Mouse (Mus musculus) fibroblast of lung, adult 2 months (primary cell): ENCODE results near the gene Cfap69.
A peak's percentile ranks its signal among the peaks of the same experiment; 100 is the strongest.

Experiments
- DNase-seq: peaks from one replicate; pipeline ENCODE4 v3.0.0-alpha.2; 2011; ENCODE audit warnings: low read depth

Gene Cfap69

DNA sequence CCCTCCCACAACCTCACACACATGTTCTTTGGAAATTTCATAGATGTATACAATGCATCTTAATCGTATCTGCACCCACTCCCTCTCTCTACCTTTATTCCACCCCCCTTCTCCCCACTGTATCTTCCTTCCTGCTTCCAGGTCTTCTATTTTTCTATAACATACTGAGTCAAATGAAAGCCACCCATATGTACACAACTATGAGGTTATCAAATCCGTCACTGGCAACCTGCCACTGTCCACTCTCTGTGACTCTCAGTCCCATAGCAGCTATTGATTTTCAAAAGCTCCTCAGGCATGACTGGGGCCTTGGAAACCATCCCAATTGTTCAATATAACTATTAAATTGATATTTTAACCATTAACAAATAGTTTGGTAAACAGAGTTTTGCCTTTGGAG is 6.1 kb downstream of the Cfap69 start:
- no peak for DNase-seq

DNA sequence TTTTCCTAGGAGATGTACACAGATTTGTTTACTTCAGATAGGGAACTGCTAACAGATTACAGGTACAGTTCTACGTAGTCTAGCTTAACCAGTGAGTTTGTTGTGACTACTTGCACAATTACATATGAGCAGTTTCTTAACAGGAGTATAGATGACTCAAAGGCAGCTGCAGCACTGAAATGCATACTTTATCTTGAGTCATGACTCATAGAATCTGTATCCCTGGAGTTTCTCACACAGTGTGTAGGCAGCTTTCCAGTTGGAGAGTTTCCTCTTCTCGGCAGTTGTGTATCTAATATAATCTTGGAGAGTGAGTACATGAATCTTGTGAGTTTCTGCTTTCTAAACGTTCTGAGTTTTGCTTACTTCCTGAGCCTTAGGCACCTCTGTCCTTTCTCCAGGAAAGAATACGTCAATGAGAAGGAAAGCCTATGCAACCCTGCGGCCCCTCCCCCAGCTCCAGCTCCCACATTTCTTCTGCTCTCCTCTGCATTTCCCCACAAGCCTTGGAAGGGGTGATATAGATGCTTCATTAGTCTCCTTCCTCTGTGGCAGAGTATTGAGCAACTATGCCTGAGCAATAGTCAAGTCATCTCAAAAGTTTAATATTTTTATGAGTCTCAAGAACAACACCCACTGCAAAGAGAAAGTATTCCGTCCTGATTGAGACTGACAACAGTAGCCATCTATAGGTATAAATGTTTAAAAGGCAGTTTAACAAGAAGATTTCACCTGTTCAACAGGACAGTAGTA is 15.0 kb downstream of the Cfap69 start:
- peak; percentile 73 for DNase-seq

DNA sequence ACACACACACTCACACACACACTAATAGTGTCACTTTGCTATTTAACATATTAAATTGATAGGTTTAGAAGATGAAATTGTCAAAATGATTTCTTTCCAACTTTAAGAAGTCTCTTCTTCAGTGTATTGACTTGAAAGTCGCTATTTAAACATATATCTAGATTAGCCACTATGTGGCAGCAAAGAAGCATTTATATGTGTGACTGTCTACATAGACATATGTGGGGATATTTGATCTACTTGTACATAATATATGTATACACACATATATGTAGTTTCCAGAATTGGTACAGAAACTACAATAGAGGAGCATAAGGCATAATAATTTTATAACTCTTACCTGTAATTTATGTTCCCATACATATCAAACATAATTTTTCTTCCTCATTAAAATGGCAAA is 17.9 kb downstream of the Cfap69 start:
- no peak for DNase-seq

- DNase-seq: no peak
Measured at GRCm38 (mm10) chr5:5638496-5638895, 25.5 kb downstream of the Cfap69 start.

DNA sequence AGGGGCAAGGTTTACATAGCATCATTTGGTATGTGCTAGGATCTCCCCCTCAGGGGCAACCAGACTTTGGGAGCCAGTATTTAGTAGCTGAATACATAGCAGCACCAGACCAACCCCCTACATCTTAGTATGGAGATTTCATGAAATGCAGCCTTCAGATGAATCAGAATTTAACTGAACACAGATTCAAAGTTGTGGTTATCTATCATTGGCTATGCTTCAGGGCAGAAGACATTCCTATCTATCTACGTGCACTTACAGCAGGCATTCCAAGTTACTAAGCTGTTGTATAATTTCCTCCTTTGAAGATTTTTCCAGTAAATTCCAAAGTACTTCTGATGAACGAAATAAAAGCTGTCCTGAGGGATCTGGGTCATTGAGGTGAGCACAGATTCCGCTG is 38.5 kb downstream of the Cfap69 start:
- DNase-seq: no peak

DNA sequence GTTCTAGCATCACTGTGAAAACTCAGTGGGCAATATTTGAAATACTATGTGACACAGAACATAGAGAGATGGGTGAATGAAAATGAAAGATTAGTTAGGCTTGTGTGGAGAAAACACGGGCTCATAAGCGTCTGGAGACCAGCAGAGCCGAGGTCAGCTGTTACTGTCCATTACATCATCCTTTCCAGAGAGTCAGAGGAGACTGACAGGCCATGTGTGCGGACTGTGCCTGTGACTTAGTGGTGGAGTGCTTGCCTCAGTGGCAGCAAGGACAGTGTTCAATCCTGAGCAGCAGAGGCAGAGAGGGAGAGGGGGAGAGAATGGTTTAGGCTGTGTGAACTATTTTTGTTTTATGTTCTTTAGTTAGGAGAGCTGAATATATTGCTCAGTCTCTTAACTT is 45.7 kb downstream of the Cfap69 start:
- no peak for DNase-seq

- DNase-seq: no peak
Measured at GRCm38 (mm10) chr5:5610540-5610939, 53.5 kb downstream of the Cfap69 start.

DNA sequence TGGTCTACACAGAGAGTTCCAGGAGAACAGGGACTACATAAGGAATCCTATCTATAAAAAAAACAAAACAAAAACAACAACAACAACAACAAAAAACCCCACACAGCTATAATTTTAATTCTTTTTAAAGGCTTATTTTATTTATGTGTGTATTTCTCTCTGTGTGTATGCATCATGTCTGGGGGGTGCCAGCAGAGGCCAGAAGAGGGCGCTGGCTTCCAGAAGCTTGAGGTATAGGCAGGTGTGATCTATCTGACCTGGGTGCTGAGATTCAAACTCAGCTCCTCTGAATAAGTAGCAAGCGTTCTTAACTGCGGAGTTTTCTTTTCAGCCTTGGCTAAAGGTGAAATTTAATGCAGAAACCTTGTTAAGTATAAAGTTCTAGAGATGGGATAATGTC is 76.4 kb downstream of the Cfap69 start:
- DNase-seq: no peak

DNA sequence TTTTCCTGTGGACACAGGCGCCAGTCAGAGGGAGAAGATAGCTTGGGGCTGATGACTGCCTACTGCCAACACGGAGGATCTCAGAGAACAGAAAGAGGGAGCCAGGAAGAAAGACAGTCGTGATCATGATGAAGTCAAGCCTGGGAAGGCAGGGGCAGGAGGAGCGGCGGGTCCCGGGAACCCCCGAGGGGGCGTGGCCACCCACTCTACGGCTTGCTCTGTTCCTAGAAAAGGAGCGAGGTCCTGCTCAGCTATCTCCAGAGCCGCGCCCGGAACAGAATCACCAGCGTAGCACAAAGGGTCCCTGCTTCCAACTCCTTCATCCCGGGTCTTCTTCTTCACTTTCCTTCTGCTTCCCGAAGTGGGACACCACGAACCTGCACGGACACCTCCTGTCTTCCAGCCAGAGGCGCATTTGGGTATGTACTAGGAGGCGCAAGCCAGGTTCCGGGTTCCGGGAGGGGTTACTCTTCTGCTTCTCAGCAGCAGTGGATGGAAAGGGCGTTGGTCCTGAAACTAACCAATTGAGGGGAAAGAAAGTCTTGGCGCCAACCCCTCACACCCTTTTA is 90.2 kb downstream of the Cfap69 start, which contains the start of gene Gm8773:
Gene Gm8773, plus strand, starts transcription at position 51 of the 569 bp plus-strand sequence.
- no peak for DNase-seq

DNA sequence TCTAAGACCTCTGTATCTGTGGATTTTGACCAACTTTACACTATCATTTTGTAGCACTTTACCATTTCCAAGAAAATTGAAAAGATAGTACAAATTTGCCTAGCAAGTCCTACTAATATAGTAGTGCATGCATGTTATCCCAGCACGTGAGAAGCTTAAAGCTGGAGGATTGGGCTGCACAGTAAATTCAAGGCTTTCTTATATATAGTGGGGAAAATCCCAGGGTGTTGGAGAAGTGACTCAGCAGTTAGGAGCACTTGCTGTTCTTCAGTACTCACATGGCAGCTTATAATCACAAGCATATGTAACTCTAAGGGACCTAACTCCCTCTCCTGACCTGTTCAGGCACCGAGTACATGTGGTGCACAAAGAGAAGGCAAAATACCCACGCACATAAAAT is 101.6 kb downstream of the Cfap69 start:
- no peak for DNase-seq

DNA sequence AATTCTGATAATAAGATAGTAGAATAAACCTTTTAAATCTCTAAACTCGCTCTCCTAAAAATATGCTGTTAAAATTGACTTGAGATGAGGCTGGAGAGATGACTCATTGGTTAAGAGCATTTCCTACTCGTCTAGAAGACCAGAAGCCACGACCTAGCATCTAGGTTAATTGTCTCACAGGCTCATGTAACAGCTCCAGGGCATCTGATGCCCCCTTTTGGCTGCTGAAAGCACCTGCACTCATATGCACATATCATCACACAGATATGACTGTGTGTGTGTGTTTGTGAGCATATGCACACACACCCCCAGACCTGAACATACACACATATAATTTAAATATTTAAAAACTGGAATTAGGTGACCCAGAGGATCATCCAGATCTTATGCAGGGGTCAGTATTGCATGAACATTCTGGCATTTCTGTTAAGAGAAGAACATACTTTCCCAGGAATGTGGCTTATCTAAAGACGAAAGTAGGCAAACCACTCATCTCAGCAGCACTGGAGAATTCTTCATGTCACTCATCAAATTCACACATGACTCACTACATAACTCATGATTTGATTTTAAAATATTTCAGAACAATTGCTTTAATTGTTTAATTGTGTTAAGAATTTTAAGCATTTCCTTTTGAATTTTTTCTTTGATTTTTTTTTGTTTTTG is 102.9 kb downstream of the Cfap69 start:
- no peak for DNase-seq

DNA sequence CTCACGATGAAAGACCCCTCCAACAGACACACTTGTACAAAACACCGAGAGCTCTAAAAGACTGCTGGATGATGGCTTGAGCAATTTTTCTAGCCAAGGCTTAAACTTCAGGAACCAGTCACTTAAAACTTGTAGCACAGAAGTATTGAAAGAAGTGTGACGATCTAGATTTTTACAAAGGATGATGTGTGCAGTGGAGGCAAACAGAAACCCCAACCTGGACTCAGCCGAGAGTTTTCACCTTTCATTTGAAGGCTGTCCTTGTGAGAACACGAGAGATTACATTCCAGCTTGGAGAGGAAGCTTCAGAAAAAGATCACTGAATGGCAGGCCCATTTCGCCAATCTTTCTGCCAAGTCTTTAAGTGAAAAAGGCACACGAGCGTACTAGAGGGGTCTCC is 104.2 kb downstream of the Cfap69 start:
- DNase-seq: no peak

DNA sequence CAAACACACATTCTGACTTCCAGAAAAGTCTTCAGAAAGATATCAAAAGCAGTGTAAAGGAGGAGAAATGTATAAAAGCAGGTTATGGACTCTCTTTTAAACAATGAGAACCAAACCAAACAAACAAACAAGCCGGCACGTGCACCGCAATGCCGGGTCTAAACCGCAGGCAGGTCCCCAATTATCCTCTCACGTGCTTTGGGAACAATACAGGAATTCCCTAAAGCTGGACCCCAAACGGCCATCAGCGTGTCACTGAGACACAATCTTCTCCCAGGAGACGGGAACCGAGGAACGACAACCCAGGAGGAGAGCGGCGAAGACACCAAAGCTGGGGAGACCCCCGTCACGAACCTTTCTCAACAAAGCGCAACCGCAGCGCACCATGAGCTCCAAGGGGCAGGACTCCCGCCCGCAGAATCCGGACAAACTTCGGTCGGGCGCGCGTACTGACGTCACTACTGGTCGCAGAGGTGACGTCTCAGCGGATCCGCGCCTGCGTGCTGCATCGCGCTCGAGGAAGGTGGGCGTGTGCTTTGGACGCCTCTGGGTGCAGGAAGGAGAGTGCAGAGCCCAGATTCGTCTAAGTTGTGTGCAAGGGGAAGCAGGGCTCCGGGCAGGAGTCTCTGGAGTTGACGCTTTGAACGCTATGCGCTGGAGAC is 104.8 kb downstream of the Cfap69 start, which contains the start of gene Gtpbp10:
Gene Gtpbp10, minus strand, starts transcription at position 460 of the 662 bp plus-strand sequence.
- DNase-seq: peak; percentile 82

DNA sequence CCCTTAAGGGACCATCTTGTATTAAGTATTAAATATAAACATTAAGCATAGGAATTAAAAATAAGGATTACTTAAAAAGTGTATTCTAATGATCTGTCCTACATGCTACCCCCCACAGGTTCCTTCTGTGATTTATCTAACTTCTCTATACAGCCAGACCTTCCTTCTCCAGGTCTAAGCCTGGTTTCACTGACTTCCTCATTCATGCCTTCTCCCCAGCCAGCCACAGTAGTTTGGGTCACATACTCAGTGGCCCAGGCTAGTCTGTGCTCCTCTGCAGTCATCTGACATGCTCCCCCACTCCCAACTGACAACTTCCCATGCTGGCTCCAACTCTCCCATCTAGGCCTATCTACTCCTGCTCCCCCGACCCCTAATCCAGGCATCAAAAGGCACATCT is 112.9 kb downstream of the Cfap69 start:
- no peak for DNase-seq

DNA sequence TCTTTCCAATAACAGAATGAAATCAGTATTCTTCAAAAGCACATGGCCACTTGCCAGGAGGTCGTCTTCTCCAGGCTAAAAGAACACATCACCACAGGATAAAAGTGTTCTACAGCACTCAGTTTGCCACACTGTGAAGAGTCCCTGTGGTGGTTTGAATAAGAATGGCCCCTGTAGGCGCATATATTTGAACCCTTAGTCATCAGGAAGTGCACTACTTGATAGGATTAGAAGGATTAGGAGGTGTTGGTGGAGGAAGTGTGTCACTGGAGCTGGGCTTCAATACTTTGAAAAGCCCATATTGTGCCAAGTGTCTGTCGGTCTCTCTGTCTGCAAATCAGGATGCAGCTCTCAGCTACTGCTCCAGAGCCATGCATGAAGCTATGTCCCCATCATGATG is 123.7 kb downstream of the Cfap69 start:
- DNase-seq: no peak

DNA sequence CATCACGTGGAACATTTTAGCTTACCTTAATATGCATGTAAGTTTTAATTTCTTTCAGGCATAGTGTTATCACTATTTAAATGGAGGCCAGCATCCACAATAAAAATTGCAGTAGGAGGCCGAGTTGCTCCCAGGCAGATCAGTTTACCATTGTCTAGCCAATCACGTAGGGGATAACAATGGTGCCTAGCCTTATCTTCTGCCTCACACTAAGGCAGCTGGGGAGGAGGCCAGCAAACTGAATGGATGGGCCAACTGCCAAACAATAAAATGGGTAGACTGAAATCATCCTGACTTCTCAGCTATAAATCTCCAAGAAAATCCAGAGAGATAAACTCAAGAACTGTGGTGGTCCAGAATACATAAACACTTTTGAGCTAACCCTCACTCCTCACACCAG is 124.3 kb downstream of the Cfap69 start:
- DNase-seq: no peak

- DNase-seq: no peak
Measured at GRCm38 (mm10) chr5:5536131-5536530, 127.9 kb downstream of the Cfap69 start.

GRCm38 (mm10) chr5:5533656-5534420 is 130.2 kb downstream of the Cfap69 start:
- DNase-seq: no peak
